Mouse (Mus musculus): Measurements from ENCODE around the gene Gm867.

Gm867 gene

GRCm38 (mm10) chr10:75935680-75936541, 4.6 kb downstream of the Gm867 start, which contains the start of gene Mmp11:
Gene Mmp11 (minus strand): TSS chr10:75936496.
- peak; percentile 70 for DNase-seq

- DNase-seq, result no peak
These were observed 5.5 kb downstream of the Gm867 start for GRCm38 (mm10) chr10:75934991-75935390.

GRCm38 (mm10) chr10:75932891-75933290, 7.6 kb downstream of the Gm867 start, which contains the start of gene Chchd10:
Gene Chchd10 (plus strand): TSS chr10:75933130.
- DNase-seq, result no peak

GRCm38 (mm10) chr10:75932081-75932678, 8.3 kb downstream of the Gm867 start:
- DNase-seq, result no peak

GRCm38 (mm10) chr10:75931311-75931710, 9.2 kb downstream of the Gm867 start:
- DNase-seq, result no peak

- DNase-seq, result no peak
These were observed 10.2 kb downstream of the Gm867 start for GRCm38 (mm10) chr10:75930304-75930703.

- no peak for DNase-seq
These were observed 14.1 kb downstream of the Gm867 start for GRCm38 (mm10) chr10:75926396-75926795.

- no peak for DNase-seq
These were observed 16.1 kb downstream of the Gm867 start for GRCm38 (mm10) chr10:75924324-75924723.

GRCm38 (mm10) chr10:75921726-75922560, 18.5 kb downstream of the Gm867 start:
- DNase-seq, result no peak

GRCm38 (mm10) chr10:75921026-75921725, 19.3 kb downstream of the Gm867 start, which contains the start of gene Smarcb1:
Gene Smarcb1 (minus strand): TSS chr10:75921617.
- DNase-seq, result peak; percentile 93

GRCm38 (mm10) chr10:75919026-75919425, 21.4 kb downstream of the Gm867 start:
- DNase-seq, result no peak

- DNase-seq, result no peak
These were observed 23.6 kb downstream of the Gm867 start for GRCm38 (mm10) chr10:75916840-75917239.

- no peak for DNase-seq
These were observed 24.9 kb downstream of the Gm867 start for GRCm38 (mm10) chr10:75915557-75915956.

- DNase-seq, result no peak
These were observed 27.4 kb downstream of the Gm867 start for GRCm38 (mm10) chr10:75913013-75913589.

GRCm38 (mm10) chr10:75910698-75911097, 29.8 kb downstream of the Gm867 start:
- DNase-seq, result no peak

- DNase-seq, result no peak
These were observed 33.6 kb downstream of the Gm867 start for GRCm38 (mm10) chr10:75906882-75907281.

GRCm38 (mm10) chr10:75904391-75904790, 36.1 kb downstream of the Gm867 start:
- no peak for DNase-seq

GRCm38 (mm10) chr10:75898846-75899245, 41.6 kb downstream of the Gm867 start:
- no peak for DNase-seq

GRCm38 (mm10) chr10:75898039-75898564, 42.4 kb downstream of the Gm867 start:
- no peak for DNase-seq

GRCm38 (mm10) chr10:75897373-75897772, 43.1 kb downstream of the Gm867 start:
- DNase-seq, result peak; percentile 49

- peak; percentile 69 for DNase-seq
These were observed 44.3 kb downstream of the Gm867 start for GRCm38 (mm10) chr10:75896208-75896607.

- no peak for DNase-seq
These were observed 44.7 kb downstream of the Gm867 start for GRCm38 (mm10) chr10:75895730-75896129.

Data from layer of hippocampus, adult 9-11 months (tissue).